16 mouse cellular contexts compared by ENCODE assay signal in the genomic region with DNA sequence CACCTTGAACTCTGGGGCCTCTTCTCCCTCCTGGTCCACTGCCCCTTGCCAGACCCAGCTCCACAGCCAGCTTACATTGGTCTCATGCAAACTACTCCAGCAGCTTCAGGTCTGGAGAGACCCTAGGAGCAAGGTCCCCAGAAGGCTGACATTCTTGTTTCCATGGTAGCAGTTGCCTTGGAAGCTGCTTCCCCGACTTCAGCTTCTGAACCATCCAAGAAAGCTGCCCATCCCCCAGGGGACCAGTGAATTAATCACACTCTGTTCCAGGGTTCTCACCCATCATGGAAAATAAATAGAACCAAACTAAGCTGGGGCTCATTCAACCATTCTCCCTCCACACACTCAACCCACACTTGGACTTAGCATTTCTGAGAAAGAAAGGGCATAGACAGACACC. TPM values are rescaled to one million over a fixed set of nuclear protein-coding genes. Genes with fewer than 3 reads are reported as not detected.
DNase-seq lines count a peak whose midpoint lies in the region; ATAC-seq lines count a peak whose summit lies in the region.
"Had no signal": no experiment of that assay in that cellular context is flagged by ENCODE, and none has a peak within 500 bp of the region (broad histone marks: within the 10 kb centered on the region; RNA-seq: fewer than 3 reads in every experiment).

No protein-coding gene starts in this region.

- peaks cover 49% of the 10 kb centered on the region for H3K4me1 ChIP-seq in hindbrain, embryonic 12.5 days
- peaks cover 6% of the 10 kb centered on the region; the same call in 1 of the 2 replicates for H3K4me1 ChIP-seq in kidney, embryonic 16.5 days (ENCODE audit: insufficient read depth, low read length)

- peak; percentile 27 for DNase-seq in left cerebral cortex, adult 11 months (ENCODE audit: low spot score)
- no peak for DNase-seq in left cerebral cortex, postnatal 36 days (ENCODE audit: low spot score in 2 of 2)
- peak; percentile 66 for DNase-seq in left cerebral cortex, postnatal 4 days
- peak; percentile 80 to 81 for DNase-seq in right cerebral cortex, postnatal 10 days (ENCODE audit: low spot score in 2 of 2)
- DNase-seq in ovary, postnatal 10 days (ENCODE audit: low spot score) = no peak
- DNase-seq in urinary bladder, postnatal 25 days (ENCODE audit: low spot score) = no peak
- DNase-seq: B cell, adult 2 months; gastrocnemius, postnatal 10 days; lung, adult 18-20 months had no signal

- peak; percentile 62 for ATAC-seq in hindbrain, embryonic 12.5 days (ENCODE audit: low FRiP score)
- no peak for ATAC-seq in kidney, embryonic 16.5 days (ENCODE audit: low FRiP score, low TSS enrichment)
- ATAC-seq: Patski had no signal

- no peak overlapping the region for H3K4me2 ChIP-seq in hindbrain, embryonic 12.5 days (replicated peaks)
- H3K4me2 ChIP-seq in kidney, embryonic 16.5 days (replicated peaks; ENCODE audit: low read depth, low read length) = no peak overlapping the region
- H3K4me2 ChIP-seq: embryonic facial prominence, embryonic 12.5 days had no signal

- no peaks in the 10 kb centered on the region for H3K36me3 ChIP-seq in hindbrain, embryonic 12.5 days
- no peaks in the 10 kb centered on the region for H3K36me3 ChIP-seq in kidney, embryonic 16.5 days (ENCODE audit: insufficient read depth, low read length)
- H3K36me3 ChIP-seq: embryonic facial prominence, embryonic 12.5 days had no signal

- H3K4me3 ChIP-seq in hindbrain, embryonic 12.5 days = no peak overlapping the region
- no peak overlapping the region for H3K4me3 ChIP-seq in kidney, embryonic 16.5 days (ENCODE audit: low read length)
- H3K4me3 ChIP-seq: embryonic facial prominence, embryonic 12.5 days; left cerebral cortex, adult 2 months had no signal

- 12% methylated on average over 1 of the region's 1 CpGs for whole genome bisulfite sequencing in hindbrain, embryonic 12.5 days
- WGBS in kidney, embryonic 16.5 days = 28% methylated on average over 1 of the region's 1 CpGs

- H3K27me3 ChIP-seq in hindbrain, embryonic 12.5 days = no peaks in the 10 kb centered on the region
- no peaks in the 10 kb centered on the region for H3K27me3 ChIP-seq in kidney, embryonic 16.5 days (ENCODE audit: insufficient read depth, low read length)
- H3K27me3 ChIP-seq: Patski had no signal

- no peak overlapping the region for H3K9ac ChIP-seq in hindbrain, embryonic 12.5 days
- no peak overlapping the region for H3K9ac ChIP-seq in kidney, embryonic 16.5 days (replicated peaks; ENCODE audit: low read length)
- H3K9ac ChIP-seq: embryonic facial prominence, embryonic 12.5 days had no signal

- H3K9me3 ChIP-seq in hindbrain, embryonic 12.5 days (replicated peaks) = no peaks in the 10 kb centered on the region
- H3K9me3 ChIP-seq in kidney, embryonic 16.5 days (ENCODE audit: low read length) = no peaks in the 10 kb centered on the region
- H3K9me3 ChIP-seq: embryonic facial prominence, embryonic 12.5 days had no signal

- peak overlapping the region; percentile 64 for H3K27ac ChIP-seq in hindbrain, embryonic 12.5 days
- H3K27ac ChIP-seq in kidney, embryonic 16.5 days (ENCODE audit: low read length) = no peak overlapping the region
- H3K27ac ChIP-seq: embryonic facial prominence, embryonic 12.5 days; left cerebral cortex, adult 2 months had no signal

- intact Hi-C loops in left cerebral cortex, postnatal 36 days (cut with DNase I) = no loop called here
- intact Hi-C loops in left cerebral cortex, postnatal 4 days (cut with DNase I) = no loop called here

RNA-seq across cellular contexts. Expression of a gene that starts 3.0 kb away (rescaled TPM):
- under 1 TPM in 1 of 2 experiments, not detected in 1; 0.54 TPM for total RNA-seq in left cerebral cortex, postnatal 36 days (2021)
- polyA plus RNA-seq in hindbrain, embryonic 12.5 days (2016; fragmentation: Nextera tagmentation; extraction: Ambion mirVana) = not detected in 2 replicates
- total RNA-seq in left cerebral cortex, postnatal 4 days (2021) = under 1 TPM in 1 of 2 experiments, not detected in 1; 0.32 TPM
- 0.07 TPM in 1 of 2 replicates, not detected in the other for polyA plus RNA-seq in kidney, embryonic 16.5 days (2015; fragmentation: Nextera tagmentation; extraction: Ambion mirVana)
- total RNA-seq: gastrocnemius, postnatal 10 days; heart, postnatal 25 days had no signal
- polyA plus RNA-seq: embryonic facial prominence, embryonic 12.5 days; Patski; stomach, embryonic 14.5 days had no signal

RNA-seq across cellular contexts. Expression of a gene that starts 9.3 kb away (rescaled TPM):
- under 1 TPM in 1 of 2 experiments, not detected in 1; 0.41 TPM for total RNA-seq in left cerebral cortex, postnatal 36 days (2021)
- 0.17 TPM in 1 of 2 replicates, not detected in the other for polyA plus RNA-seq in hindbrain, embryonic 12.5 days (2016; fragmentation: Nextera tagmentation; extraction: Ambion mirVana)
- under 1 TPM; 0.24 to 0.36 TPM for total RNA-seq in left cerebral cortex, postnatal 4 days (2021)
- polyA plus RNA-seq in kidney, embryonic 16.5 days (2015; fragmentation: Nextera tagmentation; extraction: Ambion mirVana) = 0.10 TPM in 1 of 2 replicates, not detected in the other
- total RNA-seq: gastrocnemius, postnatal 10 days; heart, postnatal 25 days had no signal
- polyA plus RNA-seq: embryonic facial prominence, embryonic 12.5 days; Patski; stomach, embryonic 14.5 days had no signal

RNA-seq across cellular contexts. Expression of a gene that starts 42.2 kb away (rescaled TPM):
- 10 to 100 TPM; 32.6 to 40.7 TPM for total RNA-seq in left cerebral cortex, postnatal 36 days (2021)
- polyA plus RNA-seq in hindbrain, embryonic 12.5 days (2016; fragmentation: Nextera tagmentation; extraction: Ambion mirVana) = 28.0 and 30.8 TPM in 2 replicates
- total RNA-seq in left cerebral cortex, postnatal 4 days (2021) = 10 to 100 TPM; 28.8 to 29.8 TPM
- polyA plus RNA-seq in kidney, embryonic 16.5 days (2015; fragmentation: Nextera tagmentation; extraction: Ambion mirVana) = 29.9 and 31.0 TPM in 2 replicates

RNA-seq across cellular contexts. Expression of a gene that starts 53.3 kb away (rescaled TPM):
- 1 to 10 TPM; 3.6 to 4.6 TPM for total RNA-seq in left cerebral cortex, postnatal 36 days (2021)
- 5.0 and 6.7 TPM in 2 replicates for polyA plus RNA-seq in hindbrain, embryonic 12.5 days (2016; fragmentation: Nextera tagmentation; extraction: Ambion mirVana)
- 1 to 10 TPM; 3.9 TPM for total RNA-seq in left cerebral cortex, postnatal 4 days (2021)
- 11.8 and 15.2 TPM in 2 replicates for polyA plus RNA-seq in kidney, embryonic 16.5 days (2015; fragmentation: Nextera tagmentation; extraction: Ambion mirVana)

RNA-seq across cellular contexts. Expression of a gene that starts 58.5 kb away (rescaled TPM):
- total RNA-seq in left cerebral cortex, postnatal 36 days (2021) = not detected
- 10.1 and 14.7 TPM in 2 replicates for polyA plus RNA-seq in hindbrain, embryonic 12.5 days (2016; fragmentation: Nextera tagmentation; extraction: Ambion mirVana)
- total RNA-seq in left cerebral cortex, postnatal 4 days (2021) = under 1 TPM; 0.10 to 0.38 TPM
- polyA plus RNA-seq in kidney, embryonic 16.5 days (2015; fragmentation: Nextera tagmentation; extraction: Ambion mirVana) = not detected in 2 replicates
- total RNA-seq: gastrocnemius, postnatal 10 days; heart, postnatal 25 days; left cerebral cortex, adult 2 months had no signal
- polyA plus RNA-seq: Patski; stomach, embryonic 14.5 days had no signal

Comparison
In these comparisons a context has a peak if more than half of its experiments do, and no peak if none do; other contexts are left out.
1. DNase-seq: peak in left cerebral cortex, adult 11 months (single experiment), left cerebral cortex, postnatal 4 days (single experiment) and right cerebral cortex, postnatal 10 days (2 of 2); none in left cerebral cortex, postnatal 36 days (0 of 2), ovary, postnatal 10 days (single experiment) and urinary bladder, postnatal 25 days (single experiment).